Mouse (Mus musculus) midbrain, postnatal 0 days (tissue): ENCODE results near the gene Creb3l1. TPM values are rescaled to one million over a fixed set of nuclear protein-coding genes. Genes with fewer than 3 reads are reported as not detected.

Experiments used
- ATAC-seq: fragments of 200-750 bp; cut with Nextera tagmentation; 2 replicates; pipeline ENCODE4 v1.8.0; 2017; ENCODE audit warnings: moderate number of reproducible peaks, mild to moderate bottlenecking, moderate TSS enrichment, moderate library complexity; ENCODE audit not compliant: low FRiP score
- DNase-seq: peaks from one replicate; pipeline ENCODE4 v3.0.0-alpha.2; 2015; ENCODE audit warnings: low spot score
- H3K27ac ChIP-seq: fragments of 300-500 bp; sonication (generic); 2 replicates; pipeline ENCODE4 v1.5.1; 2014; ENCODE audit warnings: low read depth, mild to moderate bottlenecking, low read length, mixed read lengths
- H3K27me3 ChIP-seq: fragments of 300-500 bp; sonication (generic); 2 replicates; pipeline ENCODE4 v1.6.1; 2014; ENCODE audit warnings: low read length, control low read depth, mixed read lengths; ENCODE audit not compliant: insufficient read depth
- H3K36me3 ChIP-seq: fragments of 300-500 bp; sonication (generic); 2 replicates; pipeline ENCODE4 v1.6.1; 2014; ENCODE audit warnings: low read length, control low read depth, mixed read lengths; ENCODE audit not compliant: insufficient read depth
- H3K4me1 ChIP-seq: fragments of 300-500 bp; sonication (generic); 2 replicates; pipeline ENCODE4 v1.6.1; 2014; ENCODE audit warnings: mild to moderate bottlenecking, control low read depth, antibody characterized with exemption, low read length, mixed read lengths; ENCODE audit not compliant: insufficient read depth
- H3K4me2 ChIP-seq: fragments of 300-500 bp; sonication (generic); 2 replicates; pipeline ENCODE4 v1.6.1; 2014; ENCODE audit warnings: low read depth, mild to moderate bottlenecking, low read length, mixed read lengths; ENCODE audit not compliant: poor library complexity, severe bottlenecking
- H3K4me3 ChIP-seq: fragments of 300-500 bp; sonication (generic); 2 replicates; pipeline ENCODE4 v1.5.1; 2014; ENCODE audit warnings: low read depth, mild to moderate bottlenecking, low read length, moderate library complexity
- H3K9ac ChIP-seq: fragments of 300-500 bp; sonication (generic); replicated peaks from 2 replicates; pipeline ENCODE4 v1.6.1; 2014; ENCODE audit warnings: mild to moderate bottlenecking, low read length, moderate library complexity, mixed read lengths; ENCODE audit not compliant: poor library complexity, severe bottlenecking
- H3K9me3 ChIP-seq: fragments of 300-500 bp; sonication (generic); 2 replicates; pipeline ENCODE4 v1.6.1; 2016; ENCODE audit warnings: low read length, control low read depth
- CTCF ChIP-seq: IDR thresholded peaks from 2 replicates; pipeline ENCODE4 v1.5.1; 2016; ENCODE audit warnings: antibody characterized with exemption, mild to moderate bottlenecking
- WGBS: fragments of 180-500 bp; shearing (Covaris S2); extraction: QIAGEN DNeasy Blood & Tissue Kit; methylation state at CpG from one replicate; pipeline ENCODE4 v1.1.7; 2014; 5-methylcytosine and 5-hydroxymethylcytosine counted together
- polyA plus RNA-seq: library from polyadenylated mRNA; unstranded; fragments of >200 nt; fragmentation: Nextera tagmentation; extraction: Ambion mirVana; gene quantifications from 2 replicates; pipeline ENCODE4 v1.2.1, GENCODE M21; 2015
- total RNA-seq: library from RNA; depleted of rRNA; stranded (reverse); fragments of >200 nt; gene quantifications from 2 replicates; pipeline ENCODE4 v1.2.3, GENCODE M21; 2014

Gene Creb3l1
- total and polyA plus RNA-seq, 2 experiments from 2014 or later, result 2.7 to 3.2 TPM

DNA sequence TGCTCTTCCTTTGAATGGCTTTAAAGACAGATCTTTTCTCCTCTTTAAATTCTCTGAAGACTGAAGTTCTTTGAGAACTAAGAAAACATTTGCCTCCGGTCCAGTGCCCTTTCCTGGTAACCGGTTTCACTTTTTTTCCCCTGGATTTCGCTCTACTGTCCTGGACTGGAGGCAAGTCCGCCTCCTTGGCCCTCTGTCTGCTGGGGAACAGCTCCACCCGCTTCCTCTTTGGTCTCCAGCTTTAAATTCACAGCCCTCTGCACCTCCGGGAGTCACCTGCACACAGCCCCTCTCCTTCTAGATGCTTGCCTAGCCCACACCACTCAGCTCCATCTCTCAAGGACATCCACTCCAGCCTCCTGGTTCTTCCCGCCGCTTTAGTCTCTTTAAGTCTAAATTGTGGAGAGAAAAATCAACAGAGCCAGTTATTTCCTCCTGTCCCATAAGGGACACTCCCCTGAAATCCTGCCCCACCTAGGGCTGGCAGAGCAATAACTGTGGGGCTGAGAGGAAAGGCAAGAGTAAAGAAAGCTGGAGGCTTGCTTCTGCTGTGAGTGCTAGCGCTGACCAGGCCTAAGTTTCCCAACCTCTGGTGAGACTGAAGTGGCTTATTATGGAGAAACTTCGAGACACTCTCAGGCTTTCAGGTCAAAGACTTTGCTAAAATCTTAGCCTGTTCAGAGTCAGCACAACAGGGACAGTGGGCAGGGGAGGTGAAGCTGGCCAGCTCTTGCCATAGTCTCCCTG lies 5.3 kb upstream of the Creb3l1 start:
- Histone ChIP-seq H3K9me3 (no peaks in the 10 kb centered on the region), H3K4me3 (no peak overlapping the region), H3K27me3 (no peaks in the 10 kb centered on the region), H3K4me2 (no peak overlapping the region), H3K4me1 (no peaks in the 10 kb centered on the region), H3K36me3 (no peaks in the 10 kb centered on the region), H3K9ac (no peak overlapping the region; the same call in 1 of the 2 replicates), H3K27ac (no peak overlapping the region)
- TF ChIP-seq CTCF, result no peak
- DNase-seq (no peak), ATAC-seq (no peak)
- 81% methylated on average over 10 of the region's 10 CpGs for WGBS

DNA sequence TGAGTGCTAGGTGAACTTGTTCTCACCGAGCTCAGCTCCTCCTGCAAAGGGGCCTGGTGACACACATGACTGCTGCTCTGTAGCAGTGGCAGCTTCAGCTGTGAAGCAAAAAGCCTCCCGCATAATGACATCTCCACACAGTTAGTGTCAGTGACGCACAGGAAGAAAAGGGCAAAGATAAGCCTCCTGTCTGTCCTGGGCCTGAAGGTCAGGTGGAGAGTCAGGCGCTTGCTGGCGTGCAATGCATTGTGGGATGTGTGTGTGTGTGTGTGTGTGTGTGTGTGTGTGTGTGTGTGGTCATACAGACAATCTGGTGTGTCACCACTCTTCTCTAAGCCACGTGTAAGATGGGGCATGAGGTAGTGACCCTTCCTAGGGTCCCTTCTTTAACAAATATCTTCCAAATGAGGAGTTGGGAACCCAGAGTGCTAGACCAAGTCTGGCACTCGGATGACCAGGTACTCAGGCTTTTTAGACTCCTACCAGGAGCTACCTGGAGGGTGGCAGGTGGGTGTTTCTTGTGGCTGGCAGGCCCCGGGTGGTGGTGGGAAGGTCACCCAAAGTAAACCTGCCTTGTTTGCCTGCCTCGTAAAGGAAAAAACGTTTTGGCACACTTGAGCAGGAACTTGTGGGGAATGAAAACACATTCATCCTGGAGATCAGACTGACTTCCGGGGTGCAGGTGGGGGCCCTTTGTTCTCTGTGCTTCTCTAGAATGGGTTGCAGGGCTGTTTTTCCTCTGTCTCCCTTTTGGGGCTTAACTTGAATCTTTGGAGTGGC lies 3.7 kb upstream of the Creb3l1 start:
- H3K27ac ChIP-seq, result no peak overlapping the region
- no peak overlapping the region for H3K4me3 ChIP-seq
- H3K27me3 ChIP-seq, result no peaks in the 10 kb centered on the region
- H3K9me3 ChIP-seq, result no peaks in the 10 kb centered on the region
- ATAC-seq (no peak), DNase-seq (no peak)
- no peak overlapping the region for H3K4me2 ChIP-seq
- TF ChIP-seq CTCF, result no peak
- H3K36me3 ChIP-seq, result no peaks in the 10 kb centered on the region
- WGBS, result 55% methylated on average over 11 of the region's 11 CpGs
- no peaks in the 10 kb centered on the region for H3K4me1 ChIP-seq
- H3K9ac ChIP-seq, result no peak overlapping the region

DNA sequence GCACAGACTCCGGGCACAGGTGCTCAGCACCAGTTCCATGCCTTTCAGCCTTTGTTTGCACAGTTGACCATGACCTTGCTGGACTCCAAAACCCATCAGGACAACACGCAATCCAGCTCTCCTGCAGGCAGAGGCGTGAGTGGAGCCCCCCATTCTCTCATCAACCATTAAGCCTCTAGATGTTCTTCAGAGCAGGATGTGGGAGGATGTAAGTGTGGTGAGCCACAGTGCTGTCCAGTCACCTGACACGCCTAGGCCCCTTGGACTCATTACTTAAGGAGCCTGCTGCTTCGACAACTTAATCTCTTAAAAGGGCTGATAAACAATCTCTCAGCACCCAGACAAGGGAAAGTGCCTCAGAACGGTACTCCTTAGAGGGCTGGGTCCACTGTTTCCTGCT lies 1.7 kb upstream of the Creb3l1 start:
- ATAC-seq (no peak), DNase-seq (no peak)
- TF ChIP-seq CTCF, result no peak
- Histone ChIP-seq H3K4me1 (no peaks in the 10 kb centered on the region), H3K27ac (no peak overlapping the region), H3K4me3 (no peak overlapping the region), H3K9ac (no peak overlapping the region), H3K27me3 (no peaks in the 10 kb centered on the region), H3K36me3 (no peaks in the 10 kb centered on the region), H3K9me3 (no peaks in the 10 kb centered on the region), H3K4me2 (no peak overlapping the region)
- 78% methylated on average over 6 of the region's 6 CpGs for WGBS

DNA sequence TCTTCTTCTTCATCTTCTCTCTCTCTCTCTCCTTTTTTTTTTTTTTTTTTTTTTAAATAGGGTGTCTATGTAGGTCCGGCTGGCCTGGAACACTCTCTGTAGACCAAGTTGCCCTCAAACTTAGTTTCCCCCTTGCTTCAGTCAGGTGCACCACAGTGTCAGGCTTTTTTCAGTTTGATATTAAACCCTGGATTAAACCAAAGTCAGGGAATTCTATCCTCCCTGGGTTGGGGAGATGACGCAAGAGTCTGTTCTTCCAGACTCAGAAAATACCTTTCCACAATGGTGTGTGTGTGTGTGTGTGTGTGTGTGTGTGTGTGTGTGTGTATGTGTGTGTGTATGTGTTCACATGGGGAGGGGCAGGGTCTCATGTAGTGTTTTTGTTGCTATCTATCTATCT lies 900 bp upstream of the Creb3l1 start:
- Histone ChIP-seq H3K27me3 (no peaks in the 10 kb centered on the region), H3K4me2 (no peak overlapping the region), H3K4me1 (no peaks in the 10 kb centered on the region), H3K27ac (no peak overlapping the region), H3K9ac (no peak overlapping the region), H3K9me3 (no peaks in the 10 kb centered on the region), H3K4me3 (no peak overlapping the region), H3K36me3 (no peaks in the 10 kb centered on the region)
- 95% methylated on average over 2 of the region's 2 CpGs for WGBS
- ATAC-seq, result no peak
- no peak for DNase-seq
- no peak for TF ChIP-seq CTCF

DNA sequence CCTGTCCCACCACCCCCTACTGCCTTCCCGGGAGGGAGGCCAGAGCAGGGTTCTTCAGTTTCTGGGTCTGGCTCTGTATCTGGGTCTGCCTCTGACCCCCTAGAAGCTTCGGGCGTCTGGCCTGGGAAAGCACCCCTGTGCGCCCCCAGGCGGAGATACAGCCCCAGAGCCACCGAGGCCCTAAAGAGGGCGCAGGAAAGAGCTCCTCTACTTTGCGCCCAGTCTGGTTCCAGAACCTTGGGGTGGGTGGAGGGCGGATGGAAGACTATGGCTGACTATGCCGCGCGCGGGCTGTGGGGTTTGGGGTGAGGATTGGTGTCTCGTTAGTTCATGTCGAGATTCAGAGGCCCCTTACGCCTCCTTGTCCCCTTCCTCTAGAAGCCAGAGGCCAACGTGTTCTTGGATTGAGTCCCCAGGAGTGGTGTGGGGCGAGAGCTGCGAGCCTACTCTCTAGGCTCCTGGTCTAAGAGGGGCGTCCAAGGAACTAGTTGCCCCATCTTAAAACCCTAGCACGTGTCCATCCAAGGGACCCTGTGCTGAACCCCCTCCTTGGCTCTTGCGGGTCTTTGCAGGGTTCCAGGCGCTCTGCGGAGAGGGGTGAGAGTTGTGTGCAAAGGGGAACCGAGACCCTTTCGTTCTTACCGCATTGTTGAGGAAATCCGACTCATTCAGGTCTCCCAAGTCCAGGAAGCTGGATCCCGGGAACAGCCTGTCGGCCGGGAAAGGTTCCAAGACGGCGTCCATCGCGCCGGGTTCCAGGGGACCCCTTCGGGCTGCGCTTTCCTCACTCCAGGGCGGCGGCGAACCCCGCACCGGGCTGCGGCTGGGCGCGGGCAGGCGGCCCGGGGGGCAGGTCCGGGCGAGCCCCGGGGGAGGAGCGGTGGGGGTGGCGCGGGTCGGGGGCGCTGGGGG lies 684 bp downstream of the Creb3l1 start:
- Histone ChIP-seq H3K9ac (peak overlapping the region; percentile 70), H3K27me3 (no peaks in the 10 kb centered on the region), H3K36me3 (no peaks in the 10 kb centered on the region), H3K4me1 (no peaks in the 10 kb centered on the region), H3K9me3 (no peaks in the 10 kb centered on the region), H3K4me2 (peak overlapping the region; percentile 99), H3K4me3 (peak overlapping the region; percentile 65), H3K27ac (no peak overlapping the region)
- ATAC-seq (peak; percentile 40; the same call in 1 of the 2 replicates), DNase-seq (peak; percentile 29)
- peak; percentile 65 for TF ChIP-seq CTCF
- WGBS, result 5% methylated on average over 49 of the region's 56 CpGs
